Mouse (Mus musculus) C2C12 (cell line): Measurements from ENCODE around the gene Prickle3. TPM values are rescaled to one million over a fixed set of nuclear protein-coding genes. Genes with fewer than 3 reads are reported as not detected.
A peak's percentile ranks its signal among the peaks of the same experiment; 100 is the strongest.

Experiments used
- H3K27me3 ChIP-seq: one replicate; pipeline ENCODE4 v1.6.1; 2011; ENCODE audit not compliant: control insufficient read depth, insufficient read depth, insufficient read length
- H3K36me3 ChIP-seq: one replicate; pipeline ENCODE4 v1.6.1; 2011; ENCODE audit not compliant: control insufficient read depth, insufficient read depth
- H3K4me3 ChIP-seq: one replicate; pipeline ENCODE4 v1.5.1; 2011; ENCODE audit warnings: mild to moderate bottlenecking, control low read depth; ENCODE audit not compliant: poor library complexity, insufficient read depth, severe bottlenecking
- H3K79me2 ChIP-seq: one replicate; pipeline ENCODE4 v1.6.1; 2011; ENCODE audit not compliant: control insufficient read depth, insufficient read depth
- H3K79me3 ChIP-seq: one replicate; pipeline ENCODE4 v1.6.1; 2011; ENCODE audit warnings: low read depth, control low read depth
- H3ac ChIP-seq: one replicate; pipeline ENCODE3; 2011; ENCODE audit warnings: low read depth; ENCODE audit not compliant: control insufficient read depth, insufficient read length
- CEBPB ChIP-seq: IDR thresholded peaks from one replicate; pipeline ENCODE4 v1.6.1; 2011; ENCODE audit warnings: low read depth, mild to moderate bottlenecking, control low read depth, moderate library complexity
- CTCF ChIP-seq: IDR thresholded peaks from one replicate; pipeline ENCODE4 v1.5.1; 2011; ENCODE audit not compliant: control insufficient read depth, insufficient read depth, insufficient read length
- FOSL1 ChIP-seq: IDR thresholded peaks from one replicate; pipeline ENCODE4 v1.8.0; 2011; ENCODE audit warnings: mild to moderate bottlenecking, low read length; ENCODE audit not compliant: poor library complexity, insufficient read depth, severe bottlenecking
- MAX ChIP-seq: IDR thresholded peaks from one replicate; pipeline ENCODE4 v1.6.1; 2011; ENCODE audit warnings: mild to moderate bottlenecking, control low read depth
- MYOD1 ChIP-seq: IDR thresholded peaks from one replicate; pipeline ENCODE4 v1.6.1; 2011; ENCODE audit warnings: low read depth; ENCODE audit not compliant: control insufficient read depth, insufficient read length
- MYOG ChIP-seq: IDR thresholded peaks from one replicate; pipeline ENCODE4 v1.6.1; 2011; ENCODE audit not compliant: control insufficient read depth, insufficient read length; ENCODE audit errors: extremely low read depth
- USF1 ChIP-seq: IDR thresholded peaks from one replicate; pipeline ENCODE4 v1.6.1; 2011; ENCODE audit warnings: low read depth, mild to moderate bottlenecking, control low read depth, moderate library complexity
- long read RNA-seq, 2 experiments: library from polyadenylated mRNA; unstranded; transcript quantifications; one replicate each; pipeline ENCODE4 v2.0.0; 2019 to 2020
- polyA plus RNA-seq: library from polyadenylated mRNA; unstranded; fragments of >200 nt; fragmentation: generic; extraction: Trizol; gene quantifications from one replicate; pipeline ENCODE4 v1.2.1, GENCODE M21; 2012; ENCODE audit warnings: missing spikeins

Gene Prickle3
- 3.0 TPM for polyA plus RNA-seq
- long read RNA-seq, experiment 1, partial matches to known transcripts = 0 of 5 reads
- long read RNA-seq, experiment 1, other reads (novel, unspliced or antisense) = 2 of 5 reads
- long read RNA-seq, experiment 2, transcript Prickle3-201 (9 exons, 2,301 nt) = major isoform, 13 of 15 reads
- long read RNA-seq, experiment 2, partial matches to known transcripts = 0 of 15 reads
- long read RNA-seq, experiment 2, other reads (novel, unspliced or antisense) = 1 of 15 reads

GRCm38 (mm10) chrX:7657221-7657639 lies at the start of gene Prickle3:
Gene Prickle3 (plus strand): TSS chrX:7657260.
- peak within 1 kb of the TSS; percentile 6 for H3K4me3 ChIP-seq
- no peaks in the 10 kb centered on the region for H3K36me3 ChIP-seq
- no peak for TF ChIP-seq CEBPB
- TF ChIP-seq MAX = no peak
- no peak for TF ChIP-seq MYOD1
- TF ChIP-seq MYOG = no peak
- peak within 1 kb of the TSS; percentile 61 for H3ac ChIP-seq
- no peaks in the 10 kb centered on the region for H3K79me3 ChIP-seq
- no peaks in the 10 kb centered on the region for H3K79me2 ChIP-seq
- no peaks in the 10 kb centered on the region for H3K27me3 ChIP-seq

- H3K79me2 ChIP-seq = no peaks in the 10 kb centered on the region
- H3K36me3 ChIP-seq = no peaks in the 10 kb centered on the region
- no peak overlapping the region for H3K4me3 ChIP-seq
- no peak for TF ChIP-seq USF1
- TF ChIP-seq FOSL1 = no peak
- TF ChIP-seq CEBPB = no peak
- no peak for TF ChIP-seq MYOG
- no peak for TF ChIP-seq MAX
- TF ChIP-seq CTCF = no peak
- no peak for TF ChIP-seq MYOD1
- H3ac ChIP-seq = no peak overlapping the region
- no peaks in the 10 kb centered on the region for H3K27me3 ChIP-seq
- H3K79me3 ChIP-seq = no peaks in the 10 kb centered on the region
These were observed 47.0 kb upstream of the Prickle3 start for GRCm38 (mm10) chrX:7610035-7610434.

GRCm38 (mm10) chrX:7610536-7611258 lies 46.4 kb upstream of the Prickle3 start:
- Histone ChIP-seq H3K4me3 (no peak overlapping the region), H3ac (no peak overlapping the region), H3K36me3 (no peaks in the 10 kb centered on the region), H3K27me3 (no peaks in the 10 kb centered on the region), H3K79me3 (no peaks in the 10 kb centered on the region), H3K79me2 (no peaks in the 10 kb centered on the region)
- TF ChIP-seq MAX = no peak
- TF ChIP-seq CEBPB = no peak
- no peak for TF ChIP-seq MYOG
- no peak for TF ChIP-seq CTCF
- no peak for TF ChIP-seq FOSL1
- no peak for TF ChIP-seq MYOD1
- no peak for TF ChIP-seq USF1

GRCm38 (mm10) chrX:7617889-7618551 lies 39.0 kb upstream of the Prickle3 start:
- Histone ChIP-seq H3ac (no peak overlapping the region), H3K27me3 (no peaks in the 10 kb centered on the region), H3K79me2 (no peaks in the 10 kb centered on the region), H3K36me3 (no peaks in the 10 kb centered on the region), H3K79me3 (no peaks in the 10 kb centered on the region), H3K4me3 (no peak overlapping the region)
- no peak for TF ChIP-seq FOSL1
- TF ChIP-seq MYOG = no peak
- no peak for TF ChIP-seq CTCF
- no peak for TF ChIP-seq MYOD1
- no peak for TF ChIP-seq CEBPB
- TF ChIP-seq USF1 = no peak
- TF ChIP-seq MAX = no peak

- TF ChIP-seq MYOD1 (no peak), CTCF (no peak), CEBPB (no peak), FOSL1 (no peak), USF1 (no peak), MAX (no peak), MYOG (no peak)
- Histone ChIP-seq H3K79me3 (no peaks in the 10 kb centered on the region), H3K4me3 (no peak overlapping the region), H3K36me3 (no peaks in the 10 kb centered on the region), H3K27me3 (peaks cover 13% of the 10 kb centered on the region), H3K79me2 (no peaks in the 10 kb centered on the region), H3ac (no peak overlapping the region)
These were observed 24.5 kb upstream of the Prickle3 start for GRCm38 (mm10) chrX:7632560-7632959.
